Mouse (Mus musculus) small intestine, adult 10 weeks (tissue): ENCODE measurements around the gene Gm20837. TPM values are rescaled to one million over a fixed set of nuclear protein-coding genes. Genes with fewer than 3 reads are reported as not detected.

Experiments used
- polyA plus RNA-seq: library from polyadenylated mRNA; stranded (reverse); fragments of 350-450 nt; fragmentation: Illumina TruSeq; extraction: RNeasy Lipid Tissue Mini Kit (QIAGEN cat#74804); gene quantifications from one replicate; pipeline ENCODE4 v1.2.3, GENCODE M21; 2014; ENCODE audit warnings: low replicate concordance

Gm20837 gene
- polyA plus RNA-seq = not detected

DNA sequence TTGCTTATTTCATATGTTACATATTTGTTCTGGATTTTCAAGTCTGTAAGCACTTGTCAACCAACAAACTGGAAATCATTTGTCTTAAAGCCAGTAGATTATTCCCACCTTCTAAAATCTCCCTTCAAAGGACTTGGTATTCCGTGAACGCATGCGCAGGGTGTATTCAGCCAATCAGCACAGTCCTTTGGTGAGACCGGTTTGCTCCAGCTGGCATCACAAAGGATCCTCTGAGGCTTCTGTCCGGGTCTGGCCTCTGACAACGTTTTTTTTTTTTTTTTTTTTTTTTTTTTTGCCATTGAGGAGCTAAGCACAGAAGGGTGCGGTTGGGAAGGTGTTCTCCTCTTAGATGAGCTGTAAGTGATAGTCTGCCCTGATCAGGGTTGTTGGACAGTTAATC is at the start of gene Gm20837:
Gene Gm20837 (plus strand): TSS at position 301 of the 400 bp plus-strand sequence.

